Mouse (Mus musculus) lung, postnatal 0 days (tissue): ENCODE data around the gene Ranbp3. TPM values are rescaled to one million over a fixed set of nuclear protein-coding genes. Genes with fewer than 3 reads are reported as not detected.
A peak's percentile ranks its signal among the peaks of the same experiment; 100 is the strongest.

ENCODE experiments used
- ATAC-seq: fragments of 200-750 bp; cut with Nextera tagmentation; 2 replicates; pipeline ENCODE4 v1.8.0; 2017; ENCODE audit warnings: moderate library complexity
- DNase-seq: peaks from one replicate; pipeline ENCODE4 v3.0.0-alpha.2; 2016; ENCODE audit warnings: low spot score
- H3K27ac ChIP-seq: fragments of 300-500 bp; sonication (generic); 2 replicates; pipeline ENCODE4 v1.5.1; 2014; ENCODE audit warnings: antibody characterized with exemption, mild to moderate bottlenecking, low read length, mixed read lengths
- H3K27me3 ChIP-seq: fragments of 300-500 bp; sonication (generic); replicated peaks from 2 replicates; pipeline ENCODE4 v1.6.1; 2014; ENCODE audit warnings: low read length, mixed read lengths; ENCODE audit not compliant: insufficient read depth
- H3K36me3 ChIP-seq: fragments of 300-500 bp; sonication (generic); 2 replicates; pipeline ENCODE4 v1.6.1; 2014; ENCODE audit warnings: low read length, mixed read lengths; ENCODE audit not compliant: insufficient read depth
- H3K4me1 ChIP-seq: fragments of 300-500 bp; sonication (generic); 2 replicates; pipeline ENCODE4 v1.6.1; 2014; ENCODE audit warnings: antibody characterized with exemption, low read depth, low read length, mixed read lengths; ENCODE audit not compliant: insufficient read depth
- H3K4me2 ChIP-seq: fragments of 300-500 bp; sonication (generic); replicated peaks from 2 replicates; pipeline ENCODE4 v1.6.1; 2014; ENCODE audit warnings: low read depth, mild to moderate bottlenecking, low read length, moderate library complexity, mixed read lengths
- H3K4me3 ChIP-seq: fragments of 300-500 bp; sonication (generic); 2 replicates; pipeline ENCODE4 v1.5.1; 2014; ENCODE audit warnings: low read depth, low read length
- H3K9ac ChIP-seq: fragments of 300-500 bp; sonication (generic); replicated peaks from 2 replicates; pipeline ENCODE4 v1.6.1; 2014; ENCODE audit warnings: low read depth, mild to moderate bottlenecking
- H3K9me3 ChIP-seq: fragments of 300-500 bp; sonication (generic); 2 replicates; pipeline ENCODE4 v1.6.1; 2016; ENCODE audit warnings: low read length, mixed read lengths
- CTCF ChIP-seq: IDR thresholded peaks from 2 replicates; pipeline ENCODE4 v1.5.1; 2016; ENCODE audit warnings: antibody characterized with exemption, mild to moderate bottlenecking
- EP300 ChIP-seq: IDR thresholded peaks from 2 replicates; pipeline ENCODE4 v1.6.1; 2016; ENCODE audit warnings: antibody characterized with exemption, mild to moderate bottlenecking, control low read depth
- WGBS: fragments of 180-500 bp; shearing (Covaris S2); extraction: QIAGEN DNeasy Blood & Tissue Kit; methylation state at CpG from one replicate; pipeline ENCODE4 v1.1.7; 2014; 5-methylcytosine and 5-hydroxymethylcytosine counted together
- polyA plus RNA-seq: library from polyadenylated mRNA; unstranded; fragments of >200 nt; fragmentation: Nextera tagmentation; extraction: Ambion mirVana; gene quantifications from 2 replicates; pipeline ENCODE4 v1.2.1, GENCODE M21; 2015

Gene Ranbp3
- polyA plus RNA-seq, 1 experiment from 2014 or later: 42.6 TPM

GRCm38 (mm10) chr17:56729151-56729550 is 56.1 kb downstream of the Ranbp3 start:
- no peak for ATAC-seq
- no peak overlapping the region for H3K27ac ChIP-seq

GRCm38 (mm10) chr17:56729656-56730055 is 56.6 kb downstream of the Ranbp3 start:
- no peak for DNase-seq
- H3K9ac ChIP-seq: no peak overlapping the region
- no peak overlapping the region for H3K27ac ChIP-seq
- H3K36me3 ChIP-seq: no peaks in the 10 kb centered on the region
- 56% methylated on average over 2 of the region's 2 CpGs for WGBS
- no peaks in the 10 kb centered on the region for H3K27me3 ChIP-seq
- no peaks in the 10 kb centered on the region for H3K9me3 ChIP-seq
- no peak for ATAC-seq
- TF ChIP-seq CTCF (no peak), EP300 (no peak)
- H3K4me3 ChIP-seq: no peak overlapping the region
- H3K4me1 ChIP-seq: no peaks in the 10 kb centered on the region
- H3K4me2 ChIP-seq: no peak overlapping the region

More at GRCm38 (mm10) chr17:56729151-56729550, 56.1 kb downstream of the Ranbp3 start:
- Histone ChIP-seq H3K9ac (no peak overlapping the region), H3K4me2 (no peak overlapping the region), H3K27me3 (no peaks in the 10 kb centered on the region), H3K4me3 (no peak overlapping the region), H3K36me3 (no peaks in the 10 kb centered on the region), H3K9me3 (no peaks in the 10 kb centered on the region), H3K4me1 (no peaks in the 10 kb centered on the region)
- no peak for DNase-seq
- 38% methylated on average over 6 of the region's 6 CpGs for WGBS
- no peak for TF ChIP-seq CTCF
- TF ChIP-seq EP300: no peak

- ATAC-seq: no peak
- H3K9ac ChIP-seq: no peak overlapping the region
- DNase-seq: no peak
- TF ChIP-seq EP300 (no peak), CTCF (peak; percentile 51)
- no peaks in the 10 kb centered on the region for H3K36me3 ChIP-seq
- 42% methylated on average over 8 of the region's 8 CpGs for WGBS
- no peak overlapping the region for H3K4me2 ChIP-seq
- H3K27ac ChIP-seq: no peak overlapping the region
- H3K27me3 ChIP-seq: no peaks in the 10 kb centered on the region
- H3K4me3 ChIP-seq: no peak overlapping the region
- H3K4me1 ChIP-seq: no peaks in the 10 kb centered on the region
- H3K9me3 ChIP-seq: no peaks in the 10 kb centered on the region
These were observed 63.4 kb downstream of the Ranbp3 start for GRCm38 (mm10) chr17:56736534-56736933.

- no peaks in the 10 kb centered on the region for H3K36me3 ChIP-seq
- H3K9ac ChIP-seq: no peak overlapping the region
- WGBS: 71% methylated on average over 10 of the region's 10 CpGs
- no peak for ATAC-seq
- no peak overlapping the region for H3K4me2 ChIP-seq
- H3K4me1 ChIP-seq: no peaks in the 10 kb centered on the region
- no peaks in the 10 kb centered on the region for H3K27me3 ChIP-seq
- H3K4me3 ChIP-seq: no peak overlapping the region
- no peak overlapping the region for H3K27ac ChIP-seq
- no peaks in the 10 kb centered on the region for H3K9me3 ChIP-seq
- no peak for TF ChIP-seq CTCF
- no peak for TF ChIP-seq EP300
- no peak for DNase-seq
These were observed 65.1 kb downstream of the Ranbp3 start for GRCm38 (mm10) chr17:56738221-56738620.

GRCm38 (mm10) chr17:56740118-56740787 is 67.2 kb downstream of the Ranbp3 start:
- Histone ChIP-seq H3K27me3 (no peaks in the 10 kb centered on the region), H3K9me3 (no peaks in the 10 kb centered on the region), H3K4me2 (no peak overlapping the region), H3K27ac (no peak overlapping the region), H3K4me3 (no peak overlapping the region), H3K9ac (no peak overlapping the region), H3K36me3 (no peaks in the 10 kb centered on the region), H3K4me1 (no peaks in the 10 kb centered on the region)
- TF ChIP-seq CTCF: no peak
- no peak for TF ChIP-seq EP300
- DNase-seq (no peak), ATAC-seq (no peak)
- WGBS: 72% methylated on average over 17 of the region's 17 CpGs

- Histone ChIP-seq H3K9ac (no peak overlapping the region), H3K36me3 (no peaks in the 10 kb centered on the region), H3K9me3 (no peaks in the 10 kb centered on the region), H3K27ac (no peak overlapping the region), H3K4me1 (no peaks in the 10 kb centered on the region), H3K27me3 (no peaks in the 10 kb centered on the region), H3K4me3 (no peak overlapping the region), H3K4me2 (no peak overlapping the region)
- 70% methylated on average over 17 of the region's 17 CpGs for WGBS
- DNase-seq (peak; percentile 21), ATAC-seq (peak; percentile 19; the same call in 1 of the 2 replicates)
- no peak for TF ChIP-seq EP300
- TF ChIP-seq CTCF: no peak
These were observed 67.7 kb downstream of the Ranbp3 start for GRCm38 (mm10) chr17:56740788-56741160.

GRCm38 (mm10) chr17:56744173-56744572 is 71.1 kb downstream of the Ranbp3 start:
- TF ChIP-seq CTCF (no peak), EP300 (no peak)
- Histone ChIP-seq H3K36me3 (no peaks in the 10 kb centered on the region), H3K9ac (no peak overlapping the region), H3K4me2 (no peak overlapping the region), H3K4me1 (no peaks in the 10 kb centered on the region), H3K27ac (no peak overlapping the region), H3K4me3 (no peak overlapping the region), H3K9me3 (no peaks in the 10 kb centered on the region), H3K27me3 (no peaks in the 10 kb centered on the region)
- ATAC-seq (no peak), DNase-seq (no peak)
- WGBS: 33% methylated on average over 5 of the region's 5 CpGs
